Mouse (Mus musculus) cerebellum, adult 9-11 months (tissue): ENCODE data around the gene Ttyh3.

Experiments used
- DNase-seq: peaks from one replicate; pipeline ENCODE4 v3.0.0; 2022

Gene Ttyh3

DNA sequence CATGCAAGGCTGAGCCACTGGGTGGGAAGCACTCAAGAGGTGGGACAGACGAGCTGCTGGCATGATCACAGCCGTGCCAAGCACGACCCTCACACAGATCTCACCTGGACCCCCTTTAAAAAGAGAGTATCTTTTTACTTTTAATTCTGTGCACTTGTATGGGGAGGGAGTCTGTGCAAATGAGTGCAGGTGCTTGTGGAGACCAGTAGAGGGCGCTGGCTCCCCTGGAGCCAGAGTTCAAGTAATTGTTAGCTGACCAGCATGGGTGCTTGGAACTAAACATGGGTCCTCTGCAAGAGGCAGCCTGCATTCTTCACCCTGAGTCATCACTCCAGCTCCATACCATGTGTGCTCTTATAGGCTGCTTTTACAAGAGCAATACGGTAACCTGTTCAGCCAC, 21.3 kb downstream of the Ttyh3 start:
- DNase-seq = no peak

DNA sequence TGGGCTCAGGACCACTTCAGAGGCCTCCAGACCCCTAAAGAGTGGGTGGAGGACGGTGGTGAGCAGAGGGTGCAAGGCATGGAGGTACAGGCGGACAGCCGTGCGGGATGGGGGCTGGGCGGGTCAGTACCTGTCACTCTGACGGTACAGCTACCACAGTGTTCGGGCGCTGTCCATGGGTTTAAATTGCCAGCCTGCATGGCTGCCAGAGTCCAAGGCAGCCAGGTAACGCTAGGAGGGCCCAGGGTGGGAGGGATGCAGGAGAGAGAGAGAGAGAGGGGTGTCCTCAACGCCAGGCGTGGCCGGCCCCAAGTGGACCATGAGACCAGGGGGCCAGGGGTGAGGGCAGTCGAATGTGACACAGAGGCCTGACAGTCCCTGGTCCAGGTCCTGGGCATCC, 23.9 kb downstream of the Ttyh3 start:
- DNase-seq = no peak

DNA sequence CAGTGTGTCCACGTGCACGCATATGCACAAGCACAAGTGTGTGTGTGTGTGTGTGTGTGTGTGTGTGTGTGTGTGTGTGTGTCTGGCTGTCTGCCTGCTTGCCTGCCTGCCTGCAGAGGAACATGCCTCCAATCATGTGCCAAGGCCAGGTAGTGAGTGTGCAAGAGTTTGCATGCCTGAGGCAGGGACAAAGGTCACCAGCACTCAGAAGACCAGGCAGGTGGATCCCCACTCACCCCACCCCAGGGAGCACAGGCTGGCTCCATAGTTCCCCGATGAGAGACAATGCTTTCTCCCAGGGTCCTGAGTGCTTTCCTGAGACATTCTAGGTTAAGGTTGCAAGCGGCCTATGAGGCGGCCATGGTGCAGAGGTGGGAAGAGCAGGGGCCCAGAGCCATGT, 24.6 kb downstream of the Ttyh3 start:
- DNase-seq = no peak

DNA sequence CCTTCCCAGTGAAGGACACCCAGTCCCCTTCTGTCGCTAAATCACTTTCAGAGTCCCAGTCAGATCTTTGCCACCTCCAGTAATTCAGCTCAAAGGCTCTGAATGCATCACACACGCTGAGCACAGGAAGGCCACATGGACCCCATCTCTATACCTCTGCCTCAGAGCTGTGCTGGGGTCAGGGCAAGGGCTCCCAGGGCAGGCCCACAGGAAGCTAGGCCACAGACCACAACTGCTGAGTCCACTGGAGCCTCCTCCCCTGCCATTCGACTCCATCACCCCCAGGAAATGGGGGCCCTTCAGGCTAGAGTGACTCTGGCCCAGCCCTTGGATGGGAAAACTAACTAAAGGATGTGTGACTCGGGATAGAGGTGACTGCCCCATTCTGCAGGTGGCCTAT, 25.0 kb downstream of the Ttyh3 start:
- no peak for DNase-seq

DNA sequence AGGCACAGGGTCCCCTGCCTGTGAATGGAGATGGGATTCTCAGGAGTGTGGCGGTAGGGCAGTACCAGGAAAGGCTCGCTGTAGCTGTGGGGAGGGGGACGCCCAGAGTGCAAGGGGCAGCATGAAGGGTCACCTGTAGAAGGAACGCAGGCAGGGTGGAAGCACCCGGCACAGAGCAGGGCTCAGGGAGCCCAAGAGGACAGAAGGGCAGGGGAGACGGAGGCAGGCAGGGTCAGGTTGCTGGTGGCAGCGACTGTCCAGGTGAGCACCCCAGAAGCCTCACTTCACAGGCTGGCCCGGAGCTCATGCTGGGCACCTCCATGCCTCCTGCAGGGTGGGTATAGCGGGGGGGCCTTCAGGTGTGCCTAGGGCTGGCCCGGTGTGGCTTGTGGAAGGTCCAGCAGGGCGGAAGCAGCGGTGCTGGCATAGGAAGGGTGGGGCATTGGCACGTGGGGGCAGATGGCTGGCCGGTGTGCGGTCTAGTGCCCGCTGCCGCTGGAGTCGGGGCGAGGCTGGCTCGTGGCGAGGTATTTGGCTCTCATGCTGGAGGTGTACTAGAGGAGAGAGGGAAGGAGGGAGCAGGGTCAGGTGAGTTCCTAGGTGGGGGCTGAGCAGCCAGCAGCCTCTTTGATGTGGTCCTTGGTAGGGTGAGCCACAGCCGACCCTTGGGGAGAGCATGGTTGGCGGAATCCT, 25.7 kb downstream of the Ttyh3 start:
- DNase-seq = no peak

DNA sequence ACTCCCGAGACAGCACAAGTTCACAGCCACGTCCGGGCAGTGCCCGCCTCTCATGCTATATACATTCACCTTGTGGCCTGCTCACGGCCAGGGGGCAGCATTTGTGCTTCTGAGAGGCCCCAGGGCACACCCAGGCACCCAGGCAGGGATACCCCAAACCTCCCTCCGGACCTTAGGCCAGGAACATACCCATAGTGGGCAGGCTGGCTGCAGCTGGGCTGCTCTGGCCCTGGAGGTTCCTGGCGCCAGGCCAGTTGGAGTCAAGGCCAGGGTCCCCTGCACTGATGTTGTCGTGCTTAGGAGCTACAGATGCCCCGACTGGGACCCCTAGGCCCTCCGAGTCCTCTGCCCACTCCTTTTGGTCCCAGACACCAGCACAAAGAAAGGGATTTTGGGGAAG, 27.3 kb downstream of the Ttyh3 start:
- DNase-seq = no peak

DNA sequence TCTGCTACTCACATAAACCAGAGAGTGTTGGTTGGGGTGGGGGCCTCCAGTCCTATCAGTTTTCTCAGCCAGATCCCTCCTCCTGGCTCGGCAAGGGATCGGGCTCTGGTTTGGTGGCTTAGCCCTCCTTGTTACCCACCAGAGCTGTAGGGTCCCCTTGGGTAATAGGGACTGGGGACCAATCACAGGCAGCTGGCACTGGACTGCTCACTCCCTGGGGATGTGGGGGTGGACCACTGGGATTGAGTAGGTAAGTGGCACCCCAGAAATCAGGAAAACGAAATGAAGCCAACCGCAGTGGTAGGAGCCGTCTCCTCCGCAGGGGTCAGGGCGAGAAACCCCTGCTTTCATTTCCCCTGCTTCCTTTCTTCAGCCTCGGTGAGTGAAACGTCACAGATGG, 27.7 kb downstream of the Ttyh3 start:
- no peak for DNase-seq

DNA sequence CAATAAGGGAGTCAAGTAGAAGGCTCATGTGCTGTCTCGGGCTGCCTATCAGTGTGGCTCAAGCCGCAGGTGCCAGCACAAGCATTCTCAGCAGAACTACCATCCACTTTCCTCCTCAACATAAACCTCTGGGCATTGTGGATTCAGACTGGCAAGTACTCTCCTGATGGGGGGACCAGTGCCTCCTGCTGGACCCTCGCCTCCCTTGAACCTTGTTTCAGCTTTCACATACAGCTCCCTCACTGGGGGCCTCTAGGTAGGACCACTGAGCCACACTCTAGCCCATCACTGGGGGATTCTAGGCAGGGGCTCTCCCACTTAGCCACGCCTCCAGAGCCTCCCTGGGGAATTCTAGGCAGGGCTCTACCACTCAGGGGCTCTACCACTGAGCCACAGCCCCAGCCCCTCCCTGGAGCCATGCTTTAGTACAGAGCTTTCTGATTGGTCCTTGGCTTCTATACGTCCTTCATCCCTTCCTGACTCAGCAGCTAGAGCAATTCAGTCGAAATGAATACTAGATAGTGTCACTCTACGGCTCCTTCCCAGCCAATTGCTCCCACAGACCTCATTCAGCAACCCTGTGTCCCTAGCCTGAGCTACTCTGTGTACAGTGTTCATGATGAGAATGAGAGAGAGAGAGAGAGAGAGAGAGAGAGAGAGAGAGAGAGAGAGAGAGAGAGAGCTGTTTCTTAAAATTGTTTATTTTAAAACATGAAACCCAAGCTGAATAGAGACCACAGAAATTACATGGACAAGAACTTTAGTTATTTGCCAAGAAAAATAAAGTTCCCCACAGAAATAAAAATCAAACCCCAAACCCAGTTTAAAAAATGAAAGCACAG, 28.7 kb downstream of the Ttyh3 start:
- DNase-seq = no peak

DNA sequence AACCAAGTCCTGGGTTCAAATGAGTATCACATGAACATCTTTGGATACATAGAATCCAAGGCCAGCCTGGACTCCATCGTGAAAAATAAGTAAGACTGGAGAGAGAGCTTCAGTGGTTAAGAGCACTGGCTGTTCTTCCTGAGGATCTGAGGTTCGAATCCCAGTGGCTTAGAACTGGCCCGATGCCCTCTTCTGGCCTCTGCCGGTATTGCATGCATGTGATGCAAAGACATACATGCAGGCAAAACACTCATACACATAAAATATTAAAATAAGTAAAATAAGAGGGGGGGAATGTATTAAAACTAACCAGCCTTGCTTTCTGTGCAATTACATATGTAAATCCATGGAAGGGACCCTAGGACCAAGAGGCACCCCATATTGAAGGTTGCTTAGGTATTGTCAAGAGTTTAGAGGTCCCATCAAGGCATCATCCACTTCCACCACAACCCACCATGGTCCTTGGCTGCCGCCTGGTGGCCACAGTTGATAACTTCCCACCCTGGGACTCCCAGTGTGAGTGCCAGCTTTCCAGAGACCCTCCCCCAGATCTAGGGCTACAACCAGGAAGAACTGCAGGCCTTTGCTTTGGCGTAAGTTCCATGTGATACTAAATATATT, 29.6 kb downstream of the Ttyh3 start:
- DNase-seq = peak; percentile 40

DNA sequence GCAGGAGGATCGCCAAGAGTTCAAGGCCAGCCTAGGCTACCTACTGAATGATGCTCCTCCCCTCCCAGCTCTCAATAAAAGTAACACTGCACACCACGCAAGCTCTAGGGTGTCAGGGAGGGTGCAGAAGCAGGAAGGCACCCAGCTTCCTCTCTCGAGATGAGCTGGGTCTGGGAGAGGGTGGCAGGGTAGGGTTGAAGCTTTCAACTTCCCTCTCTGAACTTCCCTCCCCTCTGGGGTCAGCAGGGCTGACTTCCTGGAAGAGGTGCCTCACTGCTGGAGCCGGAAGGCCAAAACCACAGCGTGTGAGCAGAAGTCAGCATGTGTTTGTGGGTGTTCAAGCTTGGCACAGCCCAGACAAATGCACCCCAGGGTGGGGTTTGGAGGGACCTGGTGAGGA, 31.1 kb downstream of the Ttyh3 start:
- DNase-seq = no peak

DNA sequence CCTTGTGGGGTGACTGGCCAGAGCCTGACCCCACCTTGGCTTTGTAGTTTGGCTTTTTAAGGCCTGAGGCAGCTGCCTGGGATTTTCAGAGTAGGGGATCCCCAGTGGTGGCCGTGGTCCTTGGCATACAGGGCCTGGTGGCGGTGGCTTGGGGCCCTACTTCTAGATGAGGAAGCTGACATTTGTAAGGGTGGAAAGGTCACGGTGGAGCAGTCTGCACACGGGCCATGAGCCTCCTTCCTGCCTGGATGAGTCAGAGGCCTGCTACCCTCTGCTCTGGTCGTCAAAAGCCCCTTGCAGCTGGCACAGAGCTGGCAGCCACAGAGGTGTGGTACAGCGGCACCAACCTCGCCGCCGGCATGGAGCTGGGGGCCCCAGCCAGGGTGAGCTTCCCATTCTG, 32.1 kb downstream of the Ttyh3 start:
- DNase-seq = no peak

DNA sequence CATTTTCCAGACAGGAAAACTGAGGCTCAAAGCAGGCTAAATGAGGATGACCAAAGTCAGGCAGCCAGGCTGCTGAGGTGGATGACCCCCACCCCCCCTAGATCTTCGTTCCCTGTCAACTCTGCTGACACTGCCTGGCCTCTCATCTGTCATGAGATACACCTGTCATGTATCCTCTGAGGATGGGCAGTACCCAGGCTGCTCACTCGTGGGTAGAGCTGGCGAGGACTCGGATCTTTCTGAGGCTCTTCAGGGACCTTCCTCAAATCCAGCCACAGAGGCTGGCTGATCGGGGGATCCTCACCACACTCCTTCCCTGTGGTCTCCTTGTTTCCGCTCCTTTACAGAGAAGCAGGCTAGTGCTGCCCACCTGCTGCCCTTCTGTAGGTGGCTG, 32.7 kb downstream of the Ttyh3 start:
- no peak for DNase-seq

DNA sequence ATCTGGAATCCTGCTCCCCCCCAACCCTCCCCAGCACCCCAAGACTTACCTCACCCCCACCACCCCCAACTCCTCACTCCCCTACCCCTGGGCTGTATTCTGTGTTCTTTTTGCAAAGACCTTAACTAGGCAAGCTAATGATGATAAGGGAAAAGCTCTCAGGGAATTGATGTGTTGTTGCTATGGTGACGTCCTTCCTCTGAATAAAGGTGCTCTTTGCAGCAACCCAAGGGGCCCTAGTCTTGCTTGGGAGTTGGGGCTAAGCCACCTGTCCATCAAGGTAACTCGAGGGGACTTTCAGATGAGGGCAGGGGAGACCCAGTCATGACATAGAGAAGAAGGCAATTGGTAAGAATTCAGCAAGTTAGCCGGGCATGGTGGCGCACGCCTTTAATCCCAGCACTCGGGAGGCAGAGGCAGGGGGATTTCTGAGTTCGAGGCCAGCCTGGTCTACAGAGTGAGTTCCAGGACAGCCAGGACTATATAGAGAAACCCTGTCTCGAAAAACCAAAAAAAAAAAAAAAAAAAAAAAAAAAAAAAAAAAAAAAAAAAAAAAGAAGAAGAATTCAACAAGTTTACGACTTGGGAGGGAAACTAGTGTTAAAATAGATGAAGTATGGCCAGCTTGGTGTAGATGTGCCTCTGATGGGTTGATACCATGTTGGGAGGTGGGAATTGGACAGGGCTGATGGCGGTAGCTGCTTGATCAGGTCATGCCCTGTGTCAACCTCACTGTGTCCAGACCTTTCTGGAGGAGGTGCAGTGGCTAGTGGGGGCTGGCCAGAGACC, 33.3 kb downstream of the Ttyh3 start:
- no peak for DNase-seq

DNA sequence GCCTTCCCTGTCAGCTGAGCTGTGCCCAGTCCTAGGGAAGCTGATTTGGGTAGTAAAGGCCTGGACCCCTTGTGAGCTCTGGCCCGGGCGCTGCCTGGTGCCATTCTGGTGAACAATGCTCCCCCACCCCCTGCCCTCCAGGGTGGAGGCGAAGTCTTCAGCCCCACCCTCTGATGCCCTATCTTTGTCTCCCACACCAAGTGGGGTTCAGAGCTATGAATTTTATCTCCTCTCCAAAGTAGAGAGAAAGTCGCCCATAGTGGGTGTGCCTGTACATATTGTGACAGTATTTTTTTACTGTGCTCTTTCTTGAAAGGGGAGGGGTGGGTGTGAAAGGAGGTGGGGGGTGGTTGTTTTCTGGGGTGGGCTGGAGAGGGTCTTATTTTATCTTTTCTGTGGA, 34.0 kb downstream of the Ttyh3 start:
- no peak for DNase-seq

DNA sequence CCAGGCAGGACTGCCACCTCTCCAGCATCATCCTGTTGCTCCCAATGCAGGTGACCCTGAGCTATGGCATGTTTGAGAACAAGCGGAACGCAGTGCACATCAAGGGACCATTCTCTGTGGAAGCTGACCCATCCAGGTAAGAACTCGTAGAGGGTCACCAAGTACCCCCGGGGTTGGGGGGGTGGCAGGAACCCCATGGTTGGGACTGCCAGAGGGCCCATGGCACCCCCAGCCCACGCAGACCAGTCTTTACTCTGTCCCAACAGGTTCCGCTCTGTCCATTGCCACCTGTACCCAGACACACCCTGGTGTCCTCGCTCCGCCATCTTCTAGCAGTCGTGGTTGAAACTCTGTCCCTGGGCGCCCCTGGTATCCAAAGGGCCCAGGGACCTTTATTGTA, 34.7 kb downstream of the Ttyh3 start:
- no peak for DNase-seq

DNA sequence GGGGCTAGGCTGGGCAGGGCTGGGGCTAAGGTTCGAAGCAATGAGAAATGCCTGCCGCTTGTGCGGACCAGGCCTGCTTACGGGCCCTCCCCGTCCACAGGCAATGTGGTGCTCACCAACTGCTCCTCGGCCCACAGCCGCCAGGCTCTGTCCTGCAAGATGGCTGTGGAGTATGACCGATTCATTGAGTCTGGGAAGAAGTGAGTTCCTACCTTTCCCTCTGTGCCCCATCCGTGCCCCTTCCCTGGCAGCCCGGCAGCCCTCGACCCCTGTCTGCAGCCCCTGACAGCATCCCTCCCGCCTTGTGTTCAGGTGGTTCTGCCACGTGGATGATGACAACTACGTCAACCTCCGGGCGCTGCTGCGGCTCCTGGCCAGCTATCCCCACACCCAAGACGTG, 36.6 kb downstream of the Ttyh3 start:
- no peak for DNase-seq

DNA sequence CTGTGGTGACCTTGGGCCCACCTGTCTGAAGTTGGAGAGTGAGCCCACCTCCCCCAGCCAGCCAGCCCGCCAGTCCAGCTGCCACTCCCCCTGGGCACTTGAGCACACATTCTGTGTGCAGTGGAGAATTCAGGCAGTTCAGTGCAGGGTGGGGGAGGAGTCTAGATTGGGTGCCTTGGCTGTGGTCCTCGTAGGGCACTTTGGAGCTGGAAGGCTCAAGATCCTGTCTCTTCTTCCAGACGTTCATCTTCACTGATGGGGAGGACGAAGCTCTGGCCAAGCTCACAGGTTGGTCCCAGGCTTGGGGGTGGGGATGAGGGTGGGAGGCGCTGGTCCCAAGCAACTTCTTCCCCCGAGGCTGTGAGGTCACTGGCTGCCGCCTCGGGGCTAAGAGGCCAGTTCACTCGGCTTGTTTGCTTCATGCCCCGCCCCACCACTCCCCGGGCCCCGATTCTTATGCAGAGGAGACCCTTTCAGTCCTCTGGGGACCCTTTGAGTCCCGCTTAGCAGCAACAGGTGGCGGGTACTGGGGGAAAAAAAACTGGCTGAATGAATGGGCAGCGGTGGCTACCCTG, 37.1 kb downstream of the Ttyh3 start:
- no peak for DNase-seq

DNA sequence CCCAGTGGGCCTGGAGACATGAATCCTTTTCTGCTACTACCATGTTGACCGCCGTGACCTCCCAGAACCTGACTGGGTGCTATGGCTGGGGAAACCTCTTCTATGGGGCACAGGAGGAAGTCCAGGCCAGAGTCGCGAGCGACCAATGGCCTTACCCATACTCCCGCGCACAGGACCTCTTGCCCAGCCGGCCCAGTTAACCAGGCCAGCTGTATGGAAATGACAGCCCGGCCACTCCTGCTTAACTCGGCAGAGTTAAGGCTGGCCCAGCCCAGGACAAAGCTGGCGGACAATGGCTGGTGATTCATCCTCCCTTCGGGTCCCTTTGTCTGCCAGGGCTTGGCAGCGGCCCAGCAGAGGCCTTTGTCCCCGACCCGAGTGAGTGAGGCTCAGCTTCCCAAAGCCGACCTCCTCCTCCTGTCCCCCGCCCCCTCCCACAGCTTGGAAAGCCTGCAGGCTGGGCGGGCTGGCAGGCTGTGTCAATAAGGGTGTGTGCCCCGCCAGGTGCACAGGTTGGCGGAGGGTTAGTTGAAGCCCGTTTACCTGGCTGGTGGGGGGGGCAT, 37.7 kb downstream of the Ttyh3 start:
- DNase-seq = peak; percentile 47

DNA sequence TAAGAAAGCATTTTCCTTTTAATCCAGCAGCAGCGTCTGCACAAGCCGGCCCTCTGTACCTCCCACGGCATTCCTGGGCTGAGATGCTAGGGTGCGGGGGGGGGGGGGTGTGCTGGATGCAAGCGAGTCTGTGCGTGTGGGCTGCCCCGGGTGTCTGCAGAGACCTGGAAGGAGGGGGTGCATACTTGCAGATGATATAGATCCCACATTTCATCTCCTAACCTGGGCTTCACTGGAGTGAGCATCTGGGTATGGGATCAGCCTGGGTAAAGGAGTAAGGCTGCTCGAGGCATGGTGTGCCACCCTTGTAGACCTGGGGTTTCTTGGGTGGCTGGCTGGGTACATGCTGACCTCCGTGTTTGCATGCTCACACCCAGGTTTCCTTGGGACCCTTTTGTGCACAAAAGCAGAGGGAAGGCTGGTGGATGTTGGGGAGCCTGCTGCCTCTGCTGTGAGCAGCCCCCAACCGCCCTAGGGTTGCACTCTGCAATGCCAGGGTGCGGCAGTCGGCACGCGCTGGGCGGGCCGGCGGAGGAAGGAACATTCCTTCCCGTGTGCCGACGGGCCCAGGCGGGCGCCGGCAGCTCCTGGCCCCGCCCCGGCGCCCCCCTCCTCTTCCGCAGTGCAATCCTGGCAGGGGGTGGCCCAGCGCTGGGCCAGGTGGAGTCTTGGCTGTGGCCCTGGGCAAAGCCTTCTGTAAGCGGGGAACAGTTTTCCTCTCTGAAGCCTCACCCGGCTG, 38.4 kb downstream of the Ttyh3 start:
- DNase-seq = no peak

DNA sequence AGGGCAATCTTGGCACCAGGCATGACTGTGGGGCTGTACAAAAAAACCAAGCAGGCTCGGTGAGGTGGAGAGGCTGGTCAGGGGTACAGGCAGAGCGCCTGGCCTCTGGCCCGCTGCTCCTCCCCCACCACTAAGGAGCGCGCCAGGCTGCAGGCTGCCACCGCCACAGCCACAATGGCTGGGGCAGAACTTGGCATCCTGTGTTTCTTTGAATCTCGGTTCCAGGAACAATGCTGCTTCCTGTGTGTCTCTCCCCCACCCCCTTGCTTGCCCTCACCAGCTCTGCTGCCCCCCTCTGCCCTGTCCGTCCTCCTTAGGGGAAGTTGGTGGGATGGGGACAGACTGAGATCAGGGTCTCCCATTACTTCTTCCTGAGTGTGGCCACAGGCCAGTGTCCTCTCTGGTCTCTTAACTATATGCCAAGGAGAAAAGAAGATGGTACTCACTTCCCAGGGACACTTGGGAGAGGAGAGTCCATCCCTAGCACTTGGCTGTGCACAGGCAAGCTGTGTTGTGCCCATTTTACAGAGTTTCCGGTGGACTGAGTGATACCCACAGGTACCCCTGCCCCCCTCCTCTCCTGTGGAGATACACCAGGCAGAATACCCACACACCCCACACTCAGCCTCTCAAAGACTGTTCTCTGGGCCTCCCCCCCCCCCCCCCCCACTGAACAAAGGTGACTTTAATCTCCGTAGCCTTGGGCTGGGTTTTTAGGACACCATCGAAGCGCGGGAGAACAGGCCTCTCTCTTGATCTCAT, 39.1 kb downstream of the Ttyh3 start:
- DNase-seq = no peak

DNA sequence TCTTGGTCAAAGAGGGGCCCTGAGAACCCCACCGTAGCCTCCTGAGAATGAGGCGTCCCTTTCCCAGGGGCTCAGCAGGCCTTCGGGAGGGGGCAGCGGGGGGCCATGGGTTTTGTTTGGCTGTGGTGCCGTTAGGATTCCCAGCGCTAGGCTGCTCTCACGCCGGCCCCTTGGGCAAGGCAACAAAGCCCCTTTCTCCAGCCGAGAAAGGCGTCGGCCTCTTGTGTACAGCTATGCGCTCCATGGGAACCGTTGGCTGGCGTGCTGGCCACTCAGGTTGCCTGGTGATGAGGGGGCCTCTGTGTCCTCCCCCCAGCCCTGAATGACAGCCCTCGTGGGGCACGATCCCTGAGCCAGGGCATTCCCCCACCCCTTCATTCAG, 40.2 kb downstream of the Ttyh3 start:
- DNase-seq = peak; percentile 39
